Mouse (Mus musculus) CD8-positive naive resting alpha-beta T cell, adult 2 months (primary cell): ENCODE data around the gene Tmem165.

ENCODE experiments used
- DNase-seq, 2 experiments: peaks; one replicate each; pipeline ENCODE4 v3.0.0; 2022; ENCODE audit warnings: low read depth in 2 of 2, low spot score in 2 of 2

Tmem165 gene

DNA sequence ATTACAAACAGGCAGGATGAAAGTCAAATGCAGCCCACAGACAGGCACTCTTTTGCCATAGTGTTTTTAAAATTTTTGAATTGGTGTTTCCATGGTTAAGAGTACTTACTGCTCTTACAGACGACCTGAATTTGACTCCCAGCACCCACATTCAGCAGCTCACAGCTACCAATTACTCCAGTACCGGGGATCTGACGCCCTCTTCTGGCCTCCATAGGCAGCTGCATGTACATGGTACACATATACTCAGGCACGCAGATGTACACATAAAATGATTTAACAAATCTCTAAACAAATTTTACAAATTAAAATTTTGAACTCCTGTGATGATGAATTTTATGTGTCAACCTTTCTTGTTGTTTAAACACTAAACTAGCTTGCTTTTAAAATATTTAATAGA lies 13.2 kb upstream of the Tmem165 start:
- DNase-seq: no peak

GRCm38 (mm10) chr5:76171039-76171438 lies 12.6 kb upstream of the Tmem165 start:
- DNase-seq: no peak

GRCm38 (mm10) chr5:76175051-76175450 lies 8.6 kb upstream of the Tmem165 start:
- DNase-seq: no peak

- no peak for DNase-seq
These were observed 7.3 kb upstream of the Tmem165 start for GRCm38 (mm10) chr5:76176411-76176810.

DNA sequence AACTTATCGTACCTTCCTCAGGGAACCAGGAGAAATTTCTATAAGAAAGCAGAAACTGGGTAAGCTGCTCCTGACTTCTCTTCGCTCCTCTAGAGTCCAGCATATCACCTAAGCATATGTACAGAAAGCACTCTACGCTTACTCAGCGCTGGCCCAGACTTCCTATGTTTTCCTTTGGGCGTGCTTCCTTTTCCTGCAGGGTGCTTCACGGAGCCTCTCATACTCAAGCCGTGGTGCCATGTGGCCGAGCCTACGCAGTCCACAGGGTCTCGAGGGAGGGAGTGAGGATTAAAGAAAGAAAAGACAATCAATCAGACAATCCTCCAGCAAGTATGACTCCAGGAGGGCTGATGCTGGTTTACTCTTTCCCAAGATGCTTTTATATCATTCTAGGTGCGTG lies 6.8 kb upstream of the Tmem165 start:
- DNase-seq: no peak

DNA sequence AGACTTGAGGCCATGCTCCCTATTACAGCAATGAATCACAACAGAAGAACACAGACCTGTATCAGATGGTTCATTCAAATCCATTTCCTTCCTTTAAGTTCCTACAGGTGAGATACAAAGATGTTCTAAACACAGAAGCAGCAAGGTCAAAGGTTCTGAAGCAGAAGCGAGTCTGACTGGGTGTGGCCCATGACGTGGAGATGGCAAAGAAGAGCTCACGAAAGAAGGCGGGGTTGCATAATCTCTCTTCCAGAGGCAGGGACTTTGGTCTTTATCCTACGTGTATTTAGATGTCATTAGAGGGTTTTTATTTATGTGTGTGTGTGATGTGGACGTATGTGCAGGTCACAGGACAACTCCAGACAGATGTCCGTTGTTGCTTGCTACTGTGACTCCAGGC lies 6.0 kb upstream of the Tmem165 start:
- no peak for DNase-seq

- DNase-seq: no peak
These were observed 4.5 kb upstream of the Tmem165 start for GRCm38 (mm10) chr5:76179171-76179570.

GRCm38 (mm10) chr5:76179791-76180190 lies 3.9 kb upstream of the Tmem165 start:
- no peak for DNase-seq

- no peak for DNase-seq
These were observed 1.4 kb upstream of the Tmem165 start for GRCm38 (mm10) chr5:76182326-76182725.

DNA sequence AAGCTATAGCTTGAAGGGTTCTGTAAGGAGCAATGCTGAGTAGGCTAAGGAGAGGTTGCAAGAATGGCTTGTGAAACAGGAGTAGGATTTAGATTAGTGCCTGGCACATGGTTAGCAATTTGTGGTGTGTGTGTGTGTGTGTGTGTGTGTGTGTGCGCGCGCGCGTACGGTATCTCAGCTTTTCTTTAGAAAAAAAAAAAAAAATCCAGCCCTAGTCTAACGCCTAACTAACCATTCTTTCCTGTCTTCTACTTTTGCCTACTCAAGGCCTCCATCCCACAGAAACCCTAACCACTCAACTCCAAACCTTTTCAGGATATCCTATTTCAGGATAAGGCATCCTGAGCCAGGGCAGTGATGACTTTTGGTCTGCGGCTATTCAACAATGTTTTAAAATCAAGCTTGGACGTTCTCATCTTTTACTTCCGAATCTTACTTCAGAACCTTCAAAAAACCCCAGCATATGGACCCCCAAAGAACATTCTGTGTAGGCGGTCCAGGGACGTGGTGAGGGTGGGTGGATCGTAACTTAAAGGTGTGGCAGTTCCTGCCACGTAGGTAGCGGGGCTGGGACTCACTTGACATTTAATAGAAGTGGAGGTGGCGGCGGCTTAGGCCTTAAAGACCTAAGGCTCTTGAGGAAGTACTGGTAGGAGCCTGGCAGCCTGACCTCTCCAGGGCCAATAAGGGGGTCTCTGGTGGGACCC lies 484 bp upstream of the Tmem165 start:
- no peak for DNase-seq

DNA sequence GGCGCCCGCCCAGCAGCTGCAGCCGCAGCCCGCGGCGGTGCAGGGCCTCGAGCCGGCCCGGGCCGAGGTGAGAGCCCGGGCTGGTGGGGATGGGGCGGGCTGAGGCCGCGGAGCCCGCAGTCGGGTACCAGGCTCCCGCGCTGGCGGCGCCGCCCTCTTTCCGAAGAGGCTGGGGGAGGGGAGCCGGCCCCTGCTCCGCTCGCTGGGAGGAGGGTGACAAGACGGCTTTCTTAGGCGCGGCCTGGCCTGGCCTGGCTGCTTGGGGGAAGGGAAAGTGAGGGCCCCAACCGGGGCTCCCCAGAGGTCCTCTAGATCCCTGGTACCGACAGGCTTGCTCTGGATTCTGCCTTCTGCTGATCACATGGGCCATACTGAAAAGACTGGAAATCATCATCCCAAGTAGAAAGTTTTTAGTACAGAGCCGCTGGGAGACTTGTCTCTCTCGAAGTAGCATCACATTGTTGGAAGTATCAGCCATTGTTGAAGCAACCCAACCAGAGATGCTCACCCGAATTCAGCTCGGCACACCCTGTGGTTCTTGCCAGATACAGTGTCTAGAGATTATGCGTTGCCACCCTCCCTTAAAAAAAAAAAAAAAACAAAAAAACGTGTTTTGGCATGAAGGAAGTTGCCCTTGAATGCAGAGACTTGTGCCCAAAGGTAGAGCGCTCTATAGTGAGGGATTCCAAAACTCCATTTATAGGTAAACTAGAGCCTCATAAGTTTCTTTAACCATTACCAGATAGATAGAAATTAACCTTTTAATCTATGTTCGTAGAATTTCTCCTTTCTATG lies 803 bp downstream of the Tmem165 start:
- DNase-seq: peak; percentile 20 to 35

DNA sequence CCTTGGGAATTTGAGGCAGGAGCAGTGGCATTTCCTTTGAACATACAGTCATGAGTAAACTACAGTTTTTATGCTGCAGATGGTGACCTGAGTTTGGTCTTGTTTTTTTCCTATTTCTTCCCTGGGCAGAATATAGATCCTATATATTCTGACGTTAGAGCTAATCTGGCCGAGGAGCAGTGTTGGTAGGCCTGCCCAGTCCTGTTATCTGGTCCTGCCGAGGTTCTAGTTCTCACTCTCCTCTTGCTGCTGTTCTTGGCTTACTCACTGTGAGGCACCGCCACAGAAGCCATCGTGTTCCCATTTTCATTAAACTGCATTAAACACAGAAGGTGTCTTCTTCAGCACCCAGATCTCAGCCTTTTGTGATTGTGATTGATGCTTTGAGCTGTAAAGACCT lies 4.2 kb downstream of the Tmem165 start:
- DNase-seq: no peak

- no peak for DNase-seq
These were observed 6.9 kb downstream of the Tmem165 start for GRCm38 (mm10) chr5:76190609-76191008.

- DNase-seq: no peak
These were observed 9.4 kb downstream of the Tmem165 start for GRCm38 (mm10) chr5:76193075-76193474.

DNA sequence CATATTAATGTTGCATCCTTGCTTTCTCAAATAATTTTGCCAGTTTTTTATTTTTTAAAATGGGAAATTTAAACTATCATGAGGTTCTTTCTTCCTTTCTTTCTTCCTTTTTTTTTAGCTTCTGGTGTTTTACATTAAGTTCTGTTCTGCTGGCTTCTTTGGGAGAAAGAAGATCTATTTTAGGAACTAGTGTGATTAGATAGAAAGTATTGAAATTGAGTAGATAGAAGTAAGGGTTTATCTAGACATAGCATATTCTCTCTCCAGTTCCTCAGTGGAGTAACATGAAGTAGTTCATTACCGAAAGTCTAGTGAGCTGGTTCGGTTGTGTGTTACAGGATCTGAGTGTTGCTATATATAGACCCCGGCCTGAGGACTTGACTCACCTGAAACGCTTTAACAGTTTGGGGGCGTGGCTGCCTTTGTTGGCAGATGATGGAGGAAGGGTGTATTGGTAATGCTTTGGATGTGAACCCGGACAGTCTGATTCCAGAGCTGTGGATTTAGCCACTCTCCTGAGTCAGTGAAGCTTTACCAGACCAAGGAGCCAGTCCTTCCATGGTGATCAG lies 10.8 kb downstream of the Tmem165 start:
- no peak for DNase-seq

- DNase-seq: no peak
These were observed 15.7 kb downstream of the Tmem165 start for GRCm38 (mm10) chr5:76199346-76199745.

GRCm38 (mm10) chr5:76203171-76203570 lies 19.5 kb downstream of the Tmem165 start:
- DNase-seq: no peak

DNA sequence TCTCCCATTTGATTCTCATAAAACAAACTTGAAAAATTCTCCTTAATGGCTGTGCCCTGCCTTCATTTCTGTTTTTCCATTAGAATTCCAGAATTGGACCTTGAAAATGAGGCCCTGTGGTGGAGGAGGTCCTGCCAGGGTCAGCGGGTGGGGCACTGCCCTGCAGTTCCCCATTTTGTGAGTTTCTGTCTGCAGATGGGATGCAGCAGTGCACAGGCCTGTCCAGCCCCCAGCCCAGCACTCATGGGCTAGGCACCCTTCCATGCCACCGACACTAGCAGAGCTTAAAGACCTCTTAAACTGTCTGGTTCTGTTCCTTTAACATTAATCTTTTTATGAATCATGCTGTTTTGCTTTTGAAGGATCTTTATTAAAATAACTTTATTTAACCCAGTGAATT lies 22.2 kb downstream of the Tmem165 start:
- no peak for DNase-seq

GRCm38 (mm10) chr5:76208066-76208465 lies 24.4 kb downstream of the Tmem165 start:
- no peak for DNase-seq

- DNase-seq: no peak
These were observed 33.0 kb downstream of the Tmem165 start for GRCm38 (mm10) chr5:76216691-76217090.

GRCm38 (mm10) chr5:76231171-76231855 lies 47.6 kb downstream of the Tmem165 start:
- DNase-seq: no peak

DNA sequence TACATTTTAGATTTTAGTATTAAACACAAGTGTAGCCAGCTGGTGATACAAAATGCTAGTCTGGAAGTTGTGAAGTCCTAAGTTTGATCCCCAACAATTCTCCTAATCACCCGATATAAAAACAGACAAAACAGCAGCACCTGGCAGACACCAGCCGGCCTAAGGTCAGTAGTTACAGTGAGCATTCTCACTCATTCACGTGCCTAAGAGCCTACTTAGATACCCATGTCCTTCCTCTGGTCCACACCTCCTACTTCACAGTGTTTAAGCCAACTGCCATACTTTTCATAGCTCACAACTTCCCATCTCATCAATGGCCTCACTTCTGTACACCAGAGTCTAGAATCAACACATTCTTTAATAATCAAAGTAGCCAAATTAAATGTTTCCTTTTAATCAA lies 59.6 kb downstream of the Tmem165 start:
- DNase-seq: no peak
